Mouse (Mus musculus): ENCODE data around the gene Ehhadh.

DNA sequence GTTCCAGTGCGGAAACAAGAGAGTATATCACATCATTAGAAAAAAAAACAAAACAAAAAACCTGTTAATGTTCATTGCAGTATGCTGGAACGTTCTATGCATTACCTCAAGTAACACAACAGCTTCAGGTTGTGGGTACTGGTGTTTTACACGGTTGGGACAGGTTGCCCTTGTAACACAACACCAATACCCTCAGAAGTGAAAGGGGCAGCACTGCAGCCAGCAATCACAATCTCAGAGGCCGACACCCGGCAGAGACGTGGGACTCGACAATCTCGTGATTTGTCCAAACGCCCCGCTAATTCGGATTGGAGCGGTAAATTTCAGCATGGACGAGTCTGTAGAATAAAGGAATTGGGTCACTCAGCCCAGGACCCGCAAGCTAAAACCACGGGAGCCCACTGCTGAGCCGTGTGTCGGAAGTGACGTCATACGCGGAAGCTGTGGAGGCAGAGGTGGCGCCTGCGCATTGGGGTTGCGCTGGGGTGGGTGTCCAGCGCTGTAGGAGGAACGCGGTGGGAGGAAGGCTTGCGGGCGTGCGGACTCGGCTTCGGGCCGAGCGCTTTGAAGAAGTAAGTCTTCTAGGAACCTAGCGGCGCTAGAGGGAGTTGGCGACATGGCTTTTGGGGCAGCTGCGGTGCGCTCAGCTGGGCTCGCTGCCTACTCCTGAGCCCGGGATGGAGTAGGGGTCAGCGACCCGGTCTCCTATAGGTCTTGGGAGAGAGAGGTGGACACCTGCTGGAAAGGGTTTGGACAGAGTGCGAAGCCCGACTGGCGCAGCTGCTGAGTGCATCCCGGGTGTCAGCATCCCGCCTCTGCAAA is 6.5 kb upstream of the Ehhadh start, which contains the start of gene Map3k13:
- TF ChIP-seq POLR2AphosphoS2 (IDR thresholded peaks at IDR 0.05; ENCODE audit: insufficient read length, low read depth) (peak; percentile 87), POLR2A (IDR thresholded peaks at IDR 0.05; ENCODE audit: insufficient read length, low read depth) (peak; percentile 94), USF1 (IDR thresholded peaks at IDR 0.05; ENCODE audit: low read depth) (no peak), MAX (IDR thresholded peaks at IDR 0.05; ENCODE audit: low read depth) (no peak), SRF (IDR thresholded peaks at IDR 0.05; ENCODE audit: control insufficient read depth, insufficient read length, low read depth) (no peak), CEBPB (IDR thresholded peaks at IDR 0.05; ENCODE audit: insufficient read depth, poor library complexity, severe bottlenecking) (no peak), REST (IDR thresholded peaks at IDR 0.05; ENCODE audit: insufficient read depth, insufficient read length) (no peak)
